Mouse (Mus musculus) G1E (cell line): Measurements from ENCODE around the gene Rsrp1. TPM values are rescaled to one million over a fixed set of nuclear protein-coding genes. Genes with fewer than 3 reads are reported as not detected.

ENCODE experiments used
- ATAC-seq: 2 replicates; pipeline ENCODE4 v1.8.0; 2016; ENCODE audit warnings: mild to moderate bottlenecking; ENCODE audit not compliant: insufficient number of reproducible peaks, poor library complexity, low FRiP score, severe bottlenecking; ENCODE audit errors: extremely low read depth
- DNase-seq: peaks from one replicate; pipeline ENCODE4 v3.0.0; 2012; ENCODE audit warnings: low spot score
- H3K27me3 ChIP-seq: 2 replicates; pipeline ENCODE4 v1.6.1; 2012; ENCODE audit warnings: mild to moderate bottlenecking, low read length, inconsistent platforms; ENCODE audit not compliant: insufficient read depth
- H3K36me3 ChIP-seq: replicated peaks from 2 replicates; pipeline ENCODE3; 2012; ENCODE audit warnings: mild to moderate bottlenecking, inconsistent platforms
- H3K4me1 ChIP-seq: 2 replicates; pipeline ENCODE4 v1.6.1; 2012; ENCODE audit warnings: low read depth, low read length, inconsistent platforms, mixed read lengths; ENCODE audit not compliant: insufficient read depth
- H3K4me3 ChIP-seq: 2 replicates; pipeline ENCODE4 v1.5.1; 2012; ENCODE audit warnings: low read depth, mild to moderate bottlenecking, inconsistent platforms, low read length, moderate library complexity, mixed read lengths
- H3K9me3 ChIP-seq: replicated peaks from 2 replicates; pipeline ENCODE4 v1.6.1; 2012; ENCODE audit warnings: inconsistent platforms
- CTCF ChIP-seq: IDR thresholded peaks from 2 replicates; pipeline ENCODE4 v1.5.1; 2012; ENCODE audit warnings: low read depth, low read length, inconsistent platforms, mixed read lengths
- GATA1 ChIP-seq: IDR thresholded peaks from 2 replicates; pipeline ENCODE4 v1.6.1; 2012; ENCODE audit warnings: borderline replicate concordance, low read length, inconsistent platforms, mixed read lengths
- GATA2 ChIP-seq: IDR thresholded peaks from 2 replicates; pipeline ENCODE4 v1.6.1; 2012; ENCODE audit warnings: low read depth, low read length, inconsistent platforms, borderline replicate concordance
- POLR2AphosphoS5 ChIP-seq: IDR thresholded peaks from 2 replicates; pipeline ENCODE4 v1.6.1; 2012; ENCODE audit warnings: low read depth, low read length, inconsistent platforms; ENCODE audit not compliant: insufficient replicate concordance
- TAL1 ChIP-seq: conservative IDR thresholded peaks from 2 replicates; pipeline ENCODE4 v1.6.1; 2012; ENCODE audit warnings: low read depth, low read length, inconsistent platforms, mixed read lengths
- polyA plus RNA-seq: library from polyadenylated mRNA; stranded (reverse); fragments of >175 nt; gene quantifications from 2 replicates; pipeline ENCODE4 v1.2.3, GENCODE M21; 2012
- total RNA-seq, 2 experiments: library from RNA; stranded (forward) in 1 of 2; stranded (reverse) in 1 of 2; fragments of 200-1000 nt in 1 of 2; fragments of >200 nt in 1 of 2; fragmentation: Nextera tagmentation in 1 of 2; gene quantifications; 2 replicates each; pipeline ENCODE4 v1.2.3; 2014 to 2017

Rsrp1 gene
- total and polyA plus RNA-seq, 3 experiments, result 286 to 492 (median 468) TPM

DNA sequence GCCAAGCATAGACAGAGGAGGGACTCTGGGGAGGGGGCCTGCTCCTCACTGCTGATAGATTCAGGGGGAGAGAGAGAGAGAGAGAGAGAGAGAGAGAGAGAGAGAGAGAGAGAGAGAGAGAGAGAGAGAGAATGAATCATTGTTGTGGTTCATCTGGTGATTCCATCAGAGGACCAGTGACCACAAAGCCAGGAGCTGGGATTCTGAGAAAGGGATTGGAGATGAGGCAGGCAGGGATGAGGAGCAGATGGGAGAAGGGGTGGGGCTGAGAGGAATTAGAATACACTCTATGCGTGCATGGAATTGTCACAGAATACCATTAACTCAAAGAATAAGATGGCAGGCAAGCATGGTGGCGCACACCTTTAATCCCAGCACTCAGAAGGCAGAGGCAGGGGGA, 31.8 kb downstream of the Rsrp1 start:
- H3K4me1 ChIP-seq, result peaks cover 22% of the 10 kb centered on the region
- H3K4me3 ChIP-seq, result no peak overlapping the region
- ATAC-seq, result no peak
- H3K36me3 ChIP-seq, result no peaks in the 10 kb centered on the region
- TF ChIP-seq GATA2 (no peak), TAL1 (no peak), CTCF (no peak), GATA1 (no peak), POLR2AphosphoS5 (no peak)
- H3K27me3 ChIP-seq, result peaks cover 49% of the 10 kb centered on the region
- no peaks in the 10 kb centered on the region; the same call in 1 of the 2 replicates for H3K9me3 ChIP-seq
- no peak for DNase-seq

DNA sequence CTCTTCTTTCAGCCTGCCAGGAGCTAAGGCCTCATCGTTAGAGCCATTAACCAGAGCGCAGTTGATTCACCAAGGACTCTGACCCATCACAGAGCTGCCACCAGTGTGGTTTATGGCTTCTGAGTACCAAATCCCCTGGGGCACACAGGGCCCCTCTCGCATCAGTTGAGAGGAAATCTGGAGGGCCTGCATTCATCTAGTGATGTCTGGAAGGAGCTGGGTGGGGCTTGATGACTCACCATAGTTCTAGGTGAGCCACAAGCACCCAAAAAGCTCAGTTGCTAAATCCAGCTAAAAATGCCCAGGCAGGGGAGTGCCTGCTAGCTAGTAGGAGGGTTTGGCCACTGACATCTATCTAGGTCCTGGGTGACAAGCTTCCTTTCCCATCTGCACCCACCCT, 32.5 kb downstream of the Rsrp1 start:
- peaks cover 16% of the 10 kb centered on the region for H3K4me1 ChIP-seq
- ATAC-seq (no peak), DNase-seq (no peak)
- peaks cover 52% of the 10 kb centered on the region for H3K27me3 ChIP-seq
- no peak overlapping the region for H3K4me3 ChIP-seq
- TF ChIP-seq POLR2AphosphoS5 (no peak), TAL1 (no peak), GATA2 (no peak), GATA1 (no peak), CTCF (no peak)
- no peaks in the 10 kb centered on the region; the same call in 1 of the 2 replicates for H3K9me3 ChIP-seq
- H3K36me3 ChIP-seq, result no peaks in the 10 kb centered on the region

- Histone ChIP-seq H3K9me3 (no peaks in the 10 kb centered on the region; the same call in 1 of the 2 replicates), H3K27me3 (peaks cover 57% of the 10 kb centered on the region), H3K36me3 (no peaks in the 10 kb centered on the region), H3K4me3 (no peak overlapping the region), H3K4me1 (peaks cover 16% of the 10 kb centered on the region)
- ATAC-seq, result no peak
- TF ChIP-seq POLR2AphosphoS5, result no peak
- peak; percentile 45; the same call in 1 of the 2 replicates for TF ChIP-seq CTCF
- peak; percentile 53 for DNase-seq
These were observed 32.9 kb downstream of the Rsrp1 start for GRCm38 (mm10) chr4:134956328-134956727.

DNA sequence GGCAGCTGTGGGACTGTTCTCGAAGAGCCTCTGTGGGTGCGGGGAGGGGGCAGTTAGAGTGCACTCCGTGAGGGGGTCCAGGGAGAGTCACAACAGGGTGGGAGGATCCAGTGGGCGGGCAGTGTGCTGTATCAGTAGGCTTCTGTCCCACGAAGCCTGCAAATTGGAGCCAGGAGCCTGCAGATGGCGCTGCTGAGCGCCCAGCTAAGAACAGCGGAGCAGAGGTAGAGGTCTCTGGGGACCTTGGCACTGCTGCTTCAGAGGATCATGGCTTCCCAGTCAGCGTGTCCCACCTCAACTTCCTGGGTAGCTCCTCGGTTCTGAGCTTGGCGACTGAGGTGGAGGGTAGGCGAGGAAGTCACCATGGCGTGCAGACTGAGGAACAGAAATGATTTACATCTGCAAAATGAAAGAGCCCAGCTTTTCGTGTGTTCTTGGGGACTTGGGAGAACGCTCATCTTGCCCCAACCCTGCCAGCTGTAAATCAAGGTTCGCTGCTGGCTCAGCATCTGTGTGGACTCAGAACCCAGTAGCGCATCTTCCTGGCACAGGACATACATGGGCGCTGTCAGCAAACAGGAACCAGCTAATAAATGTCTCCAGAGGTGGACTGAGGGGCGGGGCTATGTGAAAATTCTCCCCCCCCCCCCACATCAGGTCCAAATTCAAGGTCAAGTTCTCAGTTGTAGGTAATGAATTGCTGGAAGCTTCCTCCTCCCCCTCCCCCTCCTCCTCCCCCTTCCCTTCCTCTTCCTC, 39.8 kb downstream of the Rsrp1 start:
- Histone ChIP-seq H3K4me3 (peak overlapping the region; percentile 34; the same call in 1 of the 2 replicates), H3K36me3 (no peaks in the 10 kb centered on the region), H3K27me3 (peaks cover 41% of the 10 kb centered on the region), H3K9me3 (no peaks in the 10 kb centered on the region), H3K4me1 (peaks cover 17% of the 10 kb centered on the region)
- ATAC-seq (no peak), DNase-seq (peak; percentile 48)
- TF ChIP-seq POLR2AphosphoS5 (no peak), GATA2 (no peak), TAL1 (no peak), CTCF (peak; percentile 62), GATA1 (no peak)

DNA sequence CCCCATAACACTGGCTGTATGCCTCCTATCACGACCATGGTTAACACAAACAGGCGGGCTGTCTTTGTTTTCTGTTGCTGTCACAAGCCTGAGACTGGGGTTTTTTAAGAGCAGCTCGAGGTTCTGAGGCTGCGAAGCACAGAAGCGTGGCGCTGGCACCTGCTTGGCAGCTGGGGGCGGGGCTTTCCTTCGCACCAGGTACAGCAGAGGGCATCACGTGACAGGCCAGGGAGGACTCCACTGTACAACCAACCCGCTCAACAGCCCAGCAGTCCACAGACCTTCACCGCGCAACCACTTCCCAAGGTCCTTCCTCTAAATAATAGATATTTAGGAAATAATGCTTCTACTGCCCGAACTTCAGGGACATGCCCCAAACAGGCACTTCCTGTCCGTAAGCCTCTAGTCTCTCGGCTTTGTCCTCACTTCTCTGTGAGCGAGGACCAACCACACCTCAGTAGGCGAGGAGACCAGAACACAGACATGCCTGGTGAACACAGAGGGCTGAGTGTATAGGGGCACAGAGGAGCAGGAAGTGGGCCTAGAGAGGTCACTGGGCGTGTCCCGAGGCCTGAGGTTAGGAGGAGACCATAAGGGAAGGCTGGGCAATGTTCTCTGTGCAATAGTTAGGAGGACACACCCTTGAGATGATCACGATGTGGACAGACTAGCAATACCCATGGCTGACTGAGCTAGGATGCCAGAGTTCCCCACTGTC, 44.7 kb downstream of the Rsrp1 start:
- H3K9me3 ChIP-seq, result no peaks in the 10 kb centered on the region
- ATAC-seq (no peak; the same call in 1 of the 2 replicates), DNase-seq (peak; percentile 50)
- peaks cover 42% of the 10 kb centered on the region for H3K4me1 ChIP-seq
- TF ChIP-seq GATA2 (no peak), CTCF (no peak), POLR2AphosphoS5 (no peak), GATA1 (no peak), TAL1 (no peak)
- peak overlapping the region; percentile 0; the same call in 1 of the 2 replicates for H3K4me3 ChIP-seq
- H3K36me3 ChIP-seq, result no peaks in the 10 kb centered on the region
- H3K27me3 ChIP-seq, result peaks cover 15% of the 10 kb centered on the region

GRCm38 (mm10) chr4:134968605-134968976, 45.2 kb downstream of the Rsrp1 start:
- Histone ChIP-seq H3K27me3 (peaks cover 14% of the 10 kb centered on the region), H3K4me3 (peak overlapping the region; percentile 0; the same call in 1 of the 2 replicates), H3K36me3 (no peaks in the 10 kb centered on the region), H3K9me3 (no peaks in the 10 kb centered on the region), H3K4me1 (peaks cover 37% of the 10 kb centered on the region)
- DNase-seq (no peak), ATAC-seq (no peak)
- TF ChIP-seq CTCF, result no peak
- TF ChIP-seq POLR2AphosphoS5, result no peak
- no peak for TF ChIP-seq GATA2
- TF ChIP-seq GATA1, result no peak
- TF ChIP-seq TAL1, result no peak
